10 mouse cellular contexts compared by ENCODE assay signal in the genomic region with DNA sequence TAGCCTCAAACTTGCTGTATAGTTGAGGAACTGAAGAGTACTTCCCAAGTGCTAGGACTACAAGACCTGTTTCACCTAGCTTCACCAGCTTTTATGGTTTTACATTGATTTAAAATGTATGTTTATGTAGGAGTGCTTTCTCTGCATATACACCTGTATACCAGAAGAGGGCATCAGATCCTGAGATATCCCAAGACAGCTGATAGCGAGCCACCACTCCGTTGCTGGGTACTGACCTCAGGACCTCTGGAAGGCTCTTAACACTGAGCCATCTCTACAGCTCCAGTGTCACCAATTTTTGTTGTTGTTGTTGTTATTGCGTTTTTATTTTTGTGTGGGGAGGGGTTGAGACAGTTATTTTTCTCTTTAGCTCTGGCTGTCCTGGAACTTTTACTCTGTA. TPM values are rescaled to one million over a fixed set of nuclear protein-coding genes. Genes with fewer than 3 reads are reported as not detected.
DNase-seq lines count a peak whose midpoint lies in the region; ATAC-seq and TF ChIP-seq lines count a peak whose summit lies in the region.
"Had no signal": no experiment of that assay in that cellular context is flagged by ENCODE, and none has a peak within 500 bp of the region (broad histone marks: within the 10 kb centered on the region; RNA-seq: fewer than 3 reads in every experiment).

No protein-coding gene starts in this region.

- 0 out of 2 replicates have a peak, but pooled peaks have one; percentile 35 for ATAC-seq in liver, postnatal 0 days
- ATAC-seq in heart, embryonic 11.5 days (replicated peaks; ENCODE audit: insufficient number of reproducible peaks, low FRiP score, low TSS enrichment) = no peak

- no peaks in the 10 kb centered on the region for H3K4me1 ChIP-seq in liver, postnatal 0 days (ENCODE audit: insufficient read depth)
- H3K4me1 ChIP-seq in bone marrow, adult 2 months (ENCODE audit: control insufficient read depth, insufficient read depth, low read length) = no peaks in the 10 kb centered on the region
- H3K4me1 ChIP-seq in heart, embryonic 11.5 days (ENCODE audit: control insufficient read depth, insufficient read depth, low read length) = no peaks in the 10 kb centered on the region

- no peak overlapping the region for H3K9ac ChIP-seq in liver, postnatal 0 days (replicated peaks)
- no peak overlapping the region for H3K9ac ChIP-seq in heart, embryonic 11.5 days (ENCODE audit: low read depth, low read length)

- no peak for TF ChIP-seq POLR2A in bone marrow, adult 2 months (IDR thresholded peaks at IDR 0.05; ENCODE audit: borderline replicate concordance, control insufficient read depth, low read depth, low read length)

- no peak overlapping the region for H3K27ac ChIP-seq in liver, postnatal 0 days (ENCODE audit: low read depth)
- H3K27ac ChIP-seq in bone marrow, adult 2 months (ENCODE audit: control insufficient read depth, insufficient read depth, low read depth, low read length, poor library complexity) = no peak overlapping the region
- no peak overlapping the region for H3K27ac ChIP-seq in heart, embryonic 11.5 days (ENCODE audit: low read depth, low read length)

- H3K4me3 ChIP-seq in liver, postnatal 0 days (ENCODE audit: low read depth, low read length) = no peak overlapping the region
- no peak overlapping the region for H3K4me3 ChIP-seq in bone marrow, adult 2 months (replicated peaks; ENCODE audit: control insufficient read depth, low read depth, low read length)
- H3K4me3 ChIP-seq in heart, embryonic 11.5 days (ENCODE audit: low read depth, low read length) = no peak overlapping the region
- H3K4me3 ChIP-seq: megakaryocyte, embryonic 14.5 days had no signal

- no peak overlapping the region for H3K4me2 ChIP-seq in liver, postnatal 0 days (ENCODE audit: low read depth, low read length)
- H3K4me2 ChIP-seq in heart, embryonic 11.5 days = no peak overlapping the region

- WGBS in liver, postnatal 0 days (ENCODE audit: insufficient replicate concordance) = 8% methylated on average over 3 of the region's 3 CpGs
- 9% methylated on average over 3 of the region's 3 CpGs for WGBS in bone marrow, adult 2 months
- WGBS in heart, embryonic 11.5 days (ENCODE audit: insufficient replicate concordance) = 9% methylated on average over 3 of the region's 3 CpGs

- no peak for TF ChIP-seq EP300 in liver, postnatal 0 days (IDR thresholded peaks at IDR 0.05; ENCODE audit: low read depth)

- H3K27me3 ChIP-seq in liver, postnatal 0 days (ENCODE audit: insufficient read depth, low read length) = no peaks in the 10 kb centered on the region
- peaks cover 6% of the 10 kb centered on the region; the same call in 1 of the 2 replicates for H3K27me3 ChIP-seq in heart, embryonic 11.5 days (ENCODE audit: control insufficient read depth, insufficient read depth, low read length)

- no peaks in the 10 kb centered on the region for H3K9me3 ChIP-seq in liver, postnatal 0 days (ENCODE audit: low read length)
- no peaks in the 10 kb centered on the region for H3K9me3 ChIP-seq in heart, embryonic 11.5 days (replicated peaks; ENCODE audit: control insufficient read depth, low read length)
- H3K9me3 ChIP-seq: G1E; megakaryocyte, embryonic 14.5 days had no signal

- peak; percentile 64 for TF ChIP-seq CTCF in liver, postnatal 0 days (IDR thresholded peaks at IDR 0.05; ENCODE audit: low read depth)
- TF ChIP-seq CTCF in bone marrow, adult 2 months (IDR thresholded peaks at IDR 0.05; ENCODE audit: control insufficient read depth, insufficient read depth, low read length) = peak; percentile 38

- no peaks in the 10 kb centered on the region for H3K36me3 ChIP-seq in liver, postnatal 0 days (replicated peaks; ENCODE audit: insufficient read depth, low read length)
- H3K36me3 ChIP-seq in heart, embryonic 11.5 days (ENCODE audit: control insufficient read depth, insufficient read depth, low read length) = no peaks in the 10 kb centered on the region
- H3K36me3 ChIP-seq: G1E had no signal

- peak; percentile 54 for DNase-seq in cerebellum, adult 9-10 months
- DNase-seq in cerebellum, adult 11-12 months = no peak
- DNase-seq in liver, postnatal 0 days = no peak
- DNase-seq in liver = no peak
- DNase-seq in naive thymus-derived CD4-positive, alpha-beta T cell, adult 2 months (ENCODE audit: low read depth) = peak; percentile 63
- DNase-seq in left cerebral cortex, adult 8-10 months (ENCODE audit: low spot score in 2 of 2) = no peak

RNA-seq across cellular contexts. Expression of a gene that starts 55.9 kb away (rescaled TPM):
- 44.2 and 46.1 TPM in 2 replicates for polyA plus RNA-seq in liver, postnatal 0 days (2015; fragmentation: Nextera tagmentation; extraction: Ambion mirVana)
- polyA plus RNA-seq in bone marrow, adult 2 months (2011; ENCODE audit: insufficient read depth, insufficient read length, low replicate concordance, missing spikeins) = 40.6 and 96.2 TPM in 2 replicates
- polyA plus RNA-seq in heart, embryonic 11.5 days (2014; fragmentation: Nextera tagmentation; extraction: Ambion mirVana) = 99.8 and 111 TPM in 2 replicates
- total RNA-seq in left cerebral cortex, adult 8-10 months (2022) = 100 to 1,000 TPM; 167 to 255 (median 212) TPM

Comparison
In these comparisons a context has a peak if more than half of its experiments do, and no peak if none do; other contexts are left out.
1. DNase-seq: peak in cerebellum, adult 9-10 months (single experiment) and naive thymus-derived CD4-positive, alpha-beta T cell, adult 2 months (single experiment); none in cerebellum, adult 11-12 months (single experiment), liver, postnatal 0 days (single experiment), liver (single experiment) and left cerebral cortex, adult 8-10 months (0 of 2).